Mouse (Mus musculus) layer of hippocampus, adult 2 months (tissue): ENCODE measurements around the gene Bag2. TPM values are rescaled to one million over a fixed set of nuclear protein-coding genes. Genes with fewer than 3 reads are reported as not detected.
"Not testable (repeated sequence)": the region's sequence is repeated elsewhere in the genome, so short reads cannot be mapped to it uniquely, and the experiment has no call there.

Experiments used
- DNase-seq, 2 experiments: peaks; one replicate each; pipeline ENCODE4 v3.0.0; 2022; ENCODE audit warnings: low spot score in 2 of 2
- H3K27ac ChIP-seq: fragments of 200-600 bp; 2 replicates; pipeline ENCODE4 v1.8.1; 2022
- H3K4me3 ChIP-seq: fragments of 200-600 bp; 2 replicates; pipeline ENCODE4 v1.8.1; 2022; ENCODE audit warnings: mild to moderate bottlenecking
- CTCF ChIP-seq: fragments of 200-600 bp; conservative IDR thresholded peaks from 2 replicates; pipeline ENCODE4 v1.8.1; 2022; ENCODE audit warnings: antibody characterized with exemption, mild to moderate bottlenecking, moderate library complexity
- total RNA-seq, 2 experiments: library from RNA; stranded (reverse); gene quantifications; 2 replicates each; pipeline ENCODE4 v1.2.3; 2021

The Bag2 gene
- total RNA-seq, 2 experiments from 2014 or later, result 9.8 to 10.1 TPM

DNA sequence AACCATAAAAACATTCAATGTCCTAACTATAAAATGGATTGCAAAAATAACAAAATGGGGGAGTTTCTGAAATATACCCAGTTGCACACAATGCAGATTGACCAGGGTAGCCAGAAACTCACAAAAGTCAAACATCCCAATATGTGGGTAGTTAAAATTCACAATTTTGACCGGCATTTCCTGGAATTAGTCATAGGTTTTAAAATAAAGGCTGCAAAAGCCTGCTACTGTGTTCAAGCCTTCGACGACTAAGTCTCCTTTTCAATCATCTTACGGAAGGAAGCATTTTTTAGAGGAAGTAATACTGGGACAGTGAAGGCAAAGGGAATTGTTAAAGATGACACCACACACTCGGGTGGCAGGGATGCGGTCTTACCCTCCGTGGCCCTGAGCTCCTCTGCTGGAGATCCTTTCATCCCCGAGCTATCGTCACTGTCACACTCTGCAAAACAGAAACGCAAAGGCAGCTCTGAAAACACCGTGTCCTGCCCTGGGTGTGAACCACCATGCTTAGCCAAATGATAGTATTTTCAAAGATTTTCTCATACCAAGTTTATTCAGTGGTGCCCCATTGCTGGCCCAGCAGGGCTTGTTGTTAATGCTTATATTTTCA, 8.0 kb upstream of the Bag2 start:
- no peak for TF ChIP-seq CTCF

GRCm38 (mm10) chr1:33763826-33764225, 6.2 kb upstream of the Bag2 start:
- Histone ChIP-seq H3K4me3 (no peak overlapping the region), H3K27ac (no peak overlapping the region)
- DNase-seq, result no peak
- no peak for TF ChIP-seq CTCF

More for the DNA sequence above, 8.0 kb upstream of the Bag2 start:
- Histone ChIP-seq H3K27ac (no peak overlapping the region), H3K4me3 (no peak overlapping the region)
- DNase-seq, result no peak

DNA sequence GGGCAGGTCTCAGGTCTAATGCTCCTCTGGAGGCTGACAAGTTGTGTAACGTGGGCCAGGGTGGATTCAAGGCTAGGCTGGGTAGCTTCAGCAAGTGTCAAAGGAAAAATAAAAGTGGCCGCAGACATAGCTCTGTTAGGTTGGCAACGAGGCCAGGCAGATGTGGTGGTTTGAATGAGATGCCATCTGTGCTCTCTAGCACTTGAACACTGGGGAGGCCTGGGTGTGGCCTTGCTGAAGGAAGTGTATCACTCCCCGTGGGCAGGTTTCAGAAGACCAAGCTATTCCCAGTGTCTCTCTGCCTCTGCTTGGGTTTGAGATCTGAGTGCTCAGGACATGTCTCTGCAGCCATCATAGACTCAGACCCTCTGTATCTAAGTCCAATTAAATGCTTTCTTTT, 893 bp upstream of the Bag2 start:
- H3K27ac ChIP-seq, result no peak overlapping the region
- TF ChIP-seq CTCF, result no peak
- DNase-seq, result no peak
- H3K4me3 ChIP-seq, result no peak overlapping the region

- TF ChIP-seq CTCF, result no peak
- Histone ChIP-seq H3K27ac (peak overlapping the region; percentile 89; the same call in 1 of the 2 replicates), H3K4me3 (peak overlapping the region; percentile 88)
- DNase-seq, result no peak
Measured at GRCm38 (mm10) chr1:33757033-33757413, 572 bp downstream of the Bag2 start.

DNA sequence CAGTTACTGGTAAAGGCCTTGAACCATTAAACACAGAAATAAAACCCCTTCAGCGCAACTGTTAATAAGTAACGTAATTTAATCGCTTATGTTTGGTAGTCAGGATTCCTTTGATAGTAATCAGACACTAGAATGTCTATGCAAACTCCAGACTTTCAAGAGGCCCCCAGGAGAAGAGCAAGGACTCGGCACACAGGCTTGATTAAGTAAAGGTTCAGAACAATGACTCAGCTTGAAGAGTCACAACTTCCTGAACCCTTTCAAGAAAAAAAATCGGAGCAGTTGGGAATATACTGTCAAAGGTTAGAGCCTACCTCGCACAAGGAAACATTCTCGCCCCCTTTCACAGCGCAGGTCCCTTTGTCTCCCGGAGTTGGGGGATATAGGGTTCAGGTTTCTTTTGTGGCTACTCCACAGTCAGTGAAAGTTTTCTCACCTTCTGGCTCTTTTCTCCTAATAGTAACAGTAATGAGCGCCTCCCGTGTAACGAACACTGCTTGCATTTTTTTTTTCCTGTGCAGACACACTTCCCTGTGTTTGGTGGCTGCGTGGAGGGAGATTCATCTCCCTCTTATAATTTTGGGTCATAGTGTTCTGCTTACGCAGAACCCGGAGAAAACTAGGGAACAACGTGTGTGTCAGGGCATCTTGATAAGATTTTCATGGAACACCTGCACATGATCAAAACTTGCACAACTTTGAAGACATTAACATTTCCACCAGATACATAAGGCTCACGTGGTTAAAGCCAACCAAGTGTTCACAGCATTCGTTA, 1.1 kb downstream of the Bag2 start:
- no peak overlapping the region for H3K27ac ChIP-seq
- no peak for DNase-seq
- TF ChIP-seq CTCF, result no peak
- H3K4me3 ChIP-seq, result peak overlapping the region; percentile 88; the same call in 1 of the 2 replicates

DNA sequence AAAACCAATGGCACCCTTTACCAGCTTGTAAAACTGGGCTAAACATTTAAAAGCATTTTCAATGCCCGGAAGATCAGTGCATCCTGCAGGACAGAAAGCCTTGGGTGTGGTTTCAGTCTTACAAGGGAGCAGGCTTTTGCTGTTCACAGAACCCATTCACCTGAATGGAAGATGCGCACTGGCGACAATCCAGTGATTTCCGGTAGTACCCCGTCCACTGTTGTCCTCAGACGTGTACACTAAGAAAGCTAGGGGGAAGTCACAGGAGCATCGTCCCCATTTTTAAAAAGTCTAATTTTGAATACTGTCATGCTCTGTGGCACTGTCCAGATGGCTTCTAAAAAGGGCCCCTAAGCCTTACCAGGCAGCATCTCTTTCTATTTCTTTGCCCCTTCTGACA, 1.8 kb downstream of the Bag2 start:
- no peak for DNase-seq
- no peak for TF ChIP-seq CTCF
- Histone ChIP-seq H3K27ac (no peak overlapping the region), H3K4me3 (no peak overlapping the region)

- DNase-seq, result no peak
- no peak overlapping the region for H3K27ac ChIP-seq
- H3K4me3 ChIP-seq, result no peak overlapping the region
- TF ChIP-seq CTCF, result no peak
Measured at GRCm38 (mm10) chr1:33754965-33755735, 2.4 kb downstream of the Bag2 start.

GRCm38 (mm10) chr1:33754089-33754488, 3.5 kb downstream of the Bag2 start:
- H3K4me3 ChIP-seq, result no peak overlapping the region
- no peak for TF ChIP-seq CTCF
- no peak overlapping the region for H3K27ac ChIP-seq
- DNase-seq, result no peak

DNA sequence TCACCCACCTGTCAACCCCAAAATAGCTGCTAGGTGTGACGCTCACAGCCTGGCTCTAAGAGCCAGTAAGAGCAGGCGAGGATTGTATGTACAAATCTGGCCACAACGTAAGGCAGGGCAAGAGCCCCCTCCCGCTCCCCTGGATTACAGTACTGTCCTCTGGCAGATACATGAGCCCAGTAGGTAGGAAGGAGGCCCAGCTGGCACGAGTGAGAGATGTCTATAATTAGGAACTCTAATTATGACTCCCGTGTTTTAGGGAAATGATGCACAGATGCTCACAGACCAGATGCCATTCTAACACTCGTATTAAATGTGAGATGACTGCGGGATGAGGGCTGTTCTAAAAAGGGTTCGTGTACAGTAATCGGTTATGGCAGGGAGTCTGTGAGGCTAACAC, 6.3 kb downstream of the Bag2 start:
- no peak overlapping the region for H3K4me3 ChIP-seq
- no peak for TF ChIP-seq CTCF
- no peak overlapping the region for H3K27ac ChIP-seq
- DNase-seq, result peak; percentile 35 to 39

DNA sequence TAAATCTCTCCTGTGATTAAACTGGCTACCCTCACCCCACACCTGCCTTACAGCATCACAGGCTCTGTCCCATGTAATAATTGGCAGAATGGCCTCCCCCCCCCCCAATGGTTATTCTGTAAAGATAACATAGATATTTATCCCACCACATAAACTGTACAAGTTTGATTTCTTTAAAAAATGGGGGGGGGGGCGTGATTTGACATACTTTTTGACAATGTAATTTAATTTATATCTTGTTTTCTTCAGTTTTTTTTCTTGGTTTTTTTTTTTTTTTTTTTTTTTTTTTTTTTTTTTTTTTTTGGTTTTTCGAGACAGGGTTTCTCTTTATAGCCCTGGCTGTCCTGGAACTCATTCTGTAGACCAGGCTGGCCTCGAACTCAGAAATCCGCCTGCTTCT, 7.9 kb downstream of the Bag2 start:
- H3K27ac ChIP-seq, H3K4me3 ChIP-seq, DNase-seq: not testable (repeated sequence)

DNA sequence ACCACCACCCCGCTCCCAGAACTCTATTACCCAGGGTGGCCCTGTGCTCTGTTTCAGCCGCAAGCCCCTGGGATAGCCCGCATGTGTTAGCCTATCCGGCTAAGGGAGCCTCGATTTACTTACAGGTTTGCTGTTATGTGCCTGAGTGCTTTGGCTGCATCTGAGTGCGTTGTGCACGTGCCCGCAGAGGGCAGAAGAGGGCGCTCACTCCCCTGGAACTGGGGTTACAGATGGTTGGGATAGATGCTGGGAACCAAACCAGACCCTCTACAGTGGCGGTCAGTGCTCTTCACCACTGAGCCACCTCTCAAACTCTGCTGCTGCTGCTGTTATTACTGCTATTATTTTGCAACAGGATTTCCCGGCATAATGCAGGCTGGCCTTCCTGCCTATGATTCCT, 8.5 kb downstream of the Bag2 start:
- no peak overlapping the region for H3K4me3 ChIP-seq
- no peak for DNase-seq
- no peak for TF ChIP-seq CTCF
- no peak overlapping the region for H3K27ac ChIP-seq

- Histone ChIP-seq H3K4me3 (no peak overlapping the region), H3K27ac (no peak overlapping the region)
- DNase-seq, result no peak
- no peak for TF ChIP-seq CTCF
Measured at GRCm38 (mm10) chr1:33745901-33746300, 11.7 kb downstream of the Bag2 start.

- H3K27ac ChIP-seq, DNase-seq, H3K4me3 ChIP-seq: not testable (repeated sequence)
Measured at GRCm38 (mm10) chr1:33744815-33745214, 12.8 kb downstream of the Bag2 start.
